Mouse (Mus musculus) monocyte, adult 5-6 weeks (primary cell): Measurements from ENCODE around the gene Macrod2. TPM values are rescaled to one million over a fixed set of nuclear protein-coding genes. Genes with fewer than 3 reads are reported as not detected.

Experiments used
- ATAC-seq: fragments of 153-309, 156-312 bp; replicated peaks from 2 replicates; pipeline ENCODE4 v1.8.0; 2017; ENCODE audit warnings: mild to moderate bottlenecking; ENCODE audit not compliant: low TSS enrichment, insufficient number of reproducible peaks, severe bottlenecking, poor library complexity, low FRiP score
- total RNA-seq: library from RNA; stranded (forward); fragments of 200-1000, 200-491, 200-594 nt; gene quantifications from 3 replicates; pipeline ENCODE4 v1.2.3, GENCODE M21; 2017

Macrod2 gene
- total RNA-seq, 1 experiment from 2014 or later: 7.0 TPM

GRCm38 (mm10) chr2:140535832-140536571 lies 140.9 kb downstream of the Macrod2 start:
- ATAC-seq: no peak

GRCm38 (mm10) chr2:140549286-140549685 lies 154.2 kb downstream of the Macrod2 start:
- ATAC-seq: no peak

DNA sequence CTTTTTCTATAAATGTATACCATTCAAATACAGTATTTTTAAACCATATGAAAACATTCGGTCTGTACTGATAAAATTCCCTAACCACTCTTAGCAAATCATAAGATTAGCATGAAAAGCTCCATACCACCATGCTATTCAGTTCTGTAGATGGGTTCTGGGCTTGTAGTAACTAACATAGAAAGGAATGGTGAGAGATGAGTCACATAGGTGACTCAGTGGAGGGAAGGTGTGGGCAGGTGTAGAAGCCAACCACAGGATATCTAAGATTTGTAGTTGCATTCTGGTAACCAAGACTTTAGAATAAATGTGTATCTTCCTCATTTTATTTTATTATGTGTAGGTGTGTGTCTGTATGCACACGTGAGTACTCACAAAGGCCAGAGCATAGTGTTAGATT lies 166.3 kb downstream of the Macrod2 start:
- no peak for ATAC-seq

- no peak for ATAC-seq
Measured at GRCm38 (mm10) chr2:140570874-140571273, 175.8 kb downstream of the Macrod2 start.

DNA sequence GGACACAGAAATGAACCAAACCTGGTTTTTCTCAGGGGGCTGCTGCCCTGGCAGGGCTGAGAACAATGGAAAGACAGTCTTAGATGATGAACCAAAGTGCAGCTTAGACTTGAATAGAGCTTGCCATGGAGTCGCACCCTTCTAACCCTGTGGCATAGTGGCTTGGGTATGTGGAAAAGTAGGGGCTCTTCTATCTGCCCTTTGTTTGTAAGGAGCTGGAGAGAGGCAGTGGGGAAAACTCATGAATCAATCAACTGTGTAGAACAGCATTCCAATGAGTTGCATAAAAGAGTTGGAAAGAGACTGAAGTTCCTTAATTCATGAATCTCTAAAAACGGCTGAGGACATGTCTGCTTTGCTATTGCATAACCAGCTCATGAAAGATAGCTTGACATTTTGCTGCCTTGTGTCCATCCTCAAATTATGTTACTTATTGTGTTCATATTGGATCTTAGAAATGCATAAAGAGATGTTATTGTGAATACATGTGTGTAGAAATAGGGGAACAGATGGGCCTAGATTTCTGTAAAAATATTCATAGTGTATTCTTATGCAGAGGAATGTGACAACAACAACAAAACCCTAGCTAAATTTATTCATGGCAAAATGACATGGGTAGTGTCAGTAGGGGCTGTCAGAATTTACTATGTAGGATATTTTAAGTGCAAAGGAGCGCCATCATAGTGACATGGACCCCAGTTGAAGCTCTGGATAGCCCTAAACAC lies 197.6 kb downstream of the Macrod2 start:
- ATAC-seq: no peak

DNA sequence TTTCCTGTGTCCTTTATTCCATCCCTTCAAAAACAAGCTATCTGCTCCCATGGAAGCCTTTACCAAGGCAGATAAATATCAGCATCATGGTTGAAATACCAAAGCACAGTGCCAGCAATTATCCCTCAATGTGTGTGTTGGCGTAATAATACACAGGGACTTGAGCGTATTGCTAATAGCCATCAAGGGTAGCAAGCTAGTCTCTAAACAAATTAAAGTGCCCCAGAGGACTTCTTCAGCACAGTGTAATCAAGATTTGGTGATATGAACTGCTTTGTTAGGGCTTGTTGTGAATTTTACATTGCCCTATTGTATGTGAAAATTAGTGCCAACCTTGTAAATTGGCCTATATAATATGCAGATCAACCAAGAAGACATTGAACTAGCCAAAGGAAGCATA lies 201.8 kb downstream of the Macrod2 start:
- ATAC-seq: no peak

DNA sequence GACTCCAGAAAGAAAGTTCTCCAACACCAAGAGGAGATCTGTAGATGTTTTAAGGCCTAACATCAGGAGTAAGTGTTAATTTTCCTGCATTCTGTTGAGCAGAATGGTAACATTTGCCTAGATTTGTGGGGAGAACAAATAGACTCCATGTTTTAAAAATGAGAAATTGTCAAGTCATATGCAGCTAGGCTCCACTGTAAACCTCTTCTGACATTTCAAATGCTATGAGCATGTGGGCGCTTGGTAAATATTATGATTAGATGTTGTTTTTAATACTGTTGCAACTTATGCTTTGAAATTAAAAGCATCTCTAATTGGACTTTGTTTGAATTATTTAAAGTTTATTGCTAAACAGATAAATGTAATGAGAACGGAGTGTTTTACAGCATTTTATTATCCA lies 220.3 kb downstream of the Macrod2 start:
- ATAC-seq: no peak

- ATAC-seq: no peak
Measured at GRCm38 (mm10) chr2:140621730-140622337, 226.7 kb downstream of the Macrod2 start.

- no peak for ATAC-seq
Measured at GRCm38 (mm10) chr2:140653481-140653880, 258.4 kb downstream of the Macrod2 start.

DNA sequence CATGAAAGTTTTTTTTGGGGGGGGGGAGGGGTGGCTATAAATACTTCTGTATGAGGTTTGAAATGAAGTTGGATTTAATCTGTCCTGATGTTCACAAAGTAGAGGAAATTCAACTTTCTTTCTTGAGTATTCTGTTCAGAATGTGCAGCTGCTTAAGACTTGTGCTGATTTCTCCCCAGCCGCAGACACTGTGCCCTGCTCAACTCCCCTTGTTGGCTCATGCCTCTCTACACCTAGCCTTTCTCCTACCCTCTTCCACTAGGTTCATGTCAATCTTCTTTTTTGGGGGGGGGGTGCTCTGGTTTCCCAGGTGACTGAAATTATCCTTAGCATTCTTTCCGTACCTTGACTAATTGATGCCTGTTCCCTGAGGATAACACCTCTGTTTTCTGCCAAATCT lies 258.9 kb downstream of the Macrod2 start:
- ATAC-seq: no peak

DNA sequence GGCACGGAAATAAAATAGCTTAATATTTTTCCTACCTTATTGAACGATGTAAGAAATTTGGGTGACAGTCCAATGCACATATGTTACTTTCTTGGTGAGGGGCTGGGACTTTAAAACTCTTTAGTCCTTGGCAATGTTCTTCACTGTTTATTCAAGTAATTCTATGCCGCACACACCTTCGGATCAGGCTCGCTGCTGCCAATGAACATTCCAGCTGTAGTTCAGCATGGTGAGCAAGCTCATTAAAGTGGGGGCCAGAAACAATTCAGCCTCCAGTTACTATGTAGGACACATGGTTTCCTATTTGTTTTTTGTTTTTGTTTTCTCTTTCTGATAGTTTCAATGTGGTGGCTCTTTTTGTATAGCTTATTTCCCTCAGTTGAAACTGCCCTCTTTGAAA lies 267.6 kb downstream of the Macrod2 start:
- no peak for ATAC-seq

DNA sequence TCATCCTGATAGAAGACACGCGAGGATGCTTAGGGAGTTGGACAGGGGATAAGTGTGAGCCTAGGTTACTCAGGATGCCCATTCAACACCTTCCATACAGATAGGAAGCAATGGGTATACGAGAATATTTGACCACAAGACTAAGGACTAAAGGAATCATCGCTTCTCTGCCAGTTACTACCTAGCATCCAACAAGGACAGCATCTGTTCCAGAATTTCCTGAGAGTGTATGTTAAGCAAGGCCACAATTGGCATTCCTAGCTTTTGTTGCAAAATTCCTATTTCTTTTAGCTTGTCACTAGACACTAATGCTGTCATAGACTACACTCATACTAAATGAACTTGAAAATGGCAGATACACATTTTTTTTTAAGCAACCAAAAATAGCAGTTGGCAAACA lies 269.3 kb downstream of the Macrod2 start:
- no peak for ATAC-seq

- no peak for ATAC-seq
Measured at GRCm38 (mm10) chr2:140666846-140667245, 271.7 kb downstream of the Macrod2 start.

DNA sequence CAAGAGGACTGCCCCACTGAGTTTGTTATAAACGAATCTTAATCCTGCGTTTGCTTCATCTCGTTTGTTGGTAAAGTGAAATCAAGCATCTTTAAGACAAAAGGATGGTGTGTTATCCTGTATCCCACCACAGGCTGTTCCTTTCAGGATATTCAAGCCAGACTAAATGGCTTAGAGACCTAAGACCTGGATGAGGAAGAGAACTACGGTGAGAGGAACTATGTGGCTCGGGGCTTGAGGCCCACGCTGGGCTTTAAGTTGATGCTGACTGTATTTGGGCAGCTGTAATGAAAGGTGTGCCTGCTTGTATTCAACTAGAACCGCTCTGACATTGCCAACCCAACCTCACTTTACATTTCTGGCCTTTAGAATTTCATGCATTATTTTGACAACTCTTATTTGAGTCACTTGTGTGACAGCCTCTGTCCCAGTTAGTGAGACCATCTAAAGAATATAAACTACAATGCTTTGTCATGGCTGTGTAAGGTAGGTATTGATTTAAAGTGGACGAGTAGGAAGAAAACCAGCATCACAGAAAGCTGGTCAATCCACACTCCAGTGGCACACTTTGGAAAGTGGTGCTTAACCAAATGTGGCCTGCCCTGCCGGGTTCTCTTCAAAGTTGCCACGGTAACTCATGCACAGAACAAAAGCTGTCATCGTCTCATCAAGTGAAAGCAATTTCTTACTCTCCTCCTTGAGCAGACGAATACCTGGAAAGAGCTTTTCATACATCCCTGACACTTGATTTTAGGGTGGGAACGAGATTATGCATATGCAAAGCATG lies 272.3 kb downstream of the Macrod2 start:
- ATAC-seq: no peak

GRCm38 (mm10) chr2:140668311-140668710 lies 273.2 kb downstream of the Macrod2 start:
- no peak for ATAC-seq

- no peak for ATAC-seq
Measured at GRCm38 (mm10) chr2:140669081-140669480, 274.0 kb downstream of the Macrod2 start.

DNA sequence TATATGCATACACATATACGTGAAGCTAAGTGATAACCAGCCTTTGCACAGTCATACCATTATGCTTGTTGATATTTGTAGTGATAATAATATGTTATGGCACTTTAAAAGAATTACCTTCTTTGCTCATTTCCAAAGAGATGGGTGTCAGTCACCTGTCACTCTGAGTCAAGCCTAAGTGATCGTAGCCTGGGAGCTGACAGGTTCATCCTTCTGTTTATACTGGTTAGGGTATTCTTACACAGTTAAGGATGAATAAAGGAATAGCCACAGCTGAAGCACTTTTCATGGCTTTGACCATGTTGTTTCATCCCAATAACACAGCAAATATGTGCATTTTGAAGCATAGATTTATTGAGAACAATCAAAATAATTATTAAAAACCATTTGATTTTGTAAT lies 274.7 kb downstream of the Macrod2 start:
- ATAC-seq: no peak

- ATAC-seq: no peak
Measured at GRCm38 (mm10) chr2:140670457-140670856, 275.3 kb downstream of the Macrod2 start.
